Mouse (Mus musculus) cerebellum, postnatal 10 days (tissue): ENCODE results near the gene Pou3f1.

Experiments
- DNase-seq, 2 experiments: peaks; one replicate each; pipeline ENCODE4 v3.0.0; 2021; ENCODE audit warnings: mixed read lengths in 2 of 2

Pou3f1 gene

GRCm38 (mm10) chr4:124656518-124656853 lies at the start of gene Pou3f1:
TSS of gene Pou3f1 (plus strand) at chr4:124656807.
- peak in 1 of 2 experiments; percentile 26 for DNase-seq

DNA sequence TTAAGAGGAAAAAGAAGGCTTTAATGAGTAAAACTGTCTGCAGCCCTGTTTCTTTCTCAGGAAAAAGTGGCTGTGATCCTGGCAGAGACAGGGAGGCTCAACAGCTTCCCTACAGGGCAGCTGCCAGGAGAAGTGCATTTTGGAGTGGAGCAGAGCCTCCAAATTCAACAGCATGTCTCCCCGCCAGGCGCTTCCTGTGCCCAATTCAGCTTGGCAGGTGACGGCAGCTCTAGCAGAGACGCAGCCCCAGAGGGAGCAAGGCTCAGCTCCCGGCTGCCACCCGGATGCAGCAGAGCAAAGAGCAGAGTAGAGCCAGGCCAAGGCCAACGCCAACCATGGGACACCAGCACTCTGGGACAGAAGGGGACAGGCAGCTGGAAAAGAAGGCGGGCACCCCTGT lies 49.4 kb upstream of the Pou3f1 start:
- peak; percentile 55 to 79 for DNase-seq

- DNase-seq, result peak; percentile 56 to 74
Observed at GRCm38 (mm10) chr4:124610066-124610465, 46.5 kb upstream of the Pou3f1 start.

- DNase-seq, result no peak
Observed at GRCm38 (mm10) chr4:124610703-124611102, 45.9 kb upstream of the Pou3f1 start, which contains the start of gene 3100002H09Rik. TSS of gene 3100002H09Rik (minus strand) at chr4:124610803.

- no peak for DNase-seq
Observed at GRCm38 (mm10) chr4:124611768-124612167, 44.8 kb upstream of the Pou3f1 start.

DNA sequence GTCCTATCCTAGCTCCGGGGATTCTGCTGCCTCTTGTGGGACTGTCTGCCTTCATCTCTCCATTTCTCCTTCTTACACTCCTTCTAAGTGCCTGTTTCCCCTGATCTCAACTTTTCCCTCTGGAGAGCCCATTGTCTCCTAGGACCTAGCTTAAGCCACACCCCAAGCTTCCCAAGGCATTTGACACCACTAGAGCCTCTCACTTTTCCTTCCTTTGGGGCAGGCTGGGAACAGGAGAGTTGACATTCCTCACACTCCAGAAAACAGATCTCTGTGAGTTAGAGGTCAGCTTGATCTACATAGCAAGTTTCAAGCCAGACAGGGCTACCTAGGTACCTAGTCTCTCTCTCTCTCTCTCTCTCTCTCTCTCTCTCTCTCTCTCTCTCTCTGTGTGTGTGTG lies 42.4 kb upstream of the Pou3f1 start:
- no peak for DNase-seq

DNA sequence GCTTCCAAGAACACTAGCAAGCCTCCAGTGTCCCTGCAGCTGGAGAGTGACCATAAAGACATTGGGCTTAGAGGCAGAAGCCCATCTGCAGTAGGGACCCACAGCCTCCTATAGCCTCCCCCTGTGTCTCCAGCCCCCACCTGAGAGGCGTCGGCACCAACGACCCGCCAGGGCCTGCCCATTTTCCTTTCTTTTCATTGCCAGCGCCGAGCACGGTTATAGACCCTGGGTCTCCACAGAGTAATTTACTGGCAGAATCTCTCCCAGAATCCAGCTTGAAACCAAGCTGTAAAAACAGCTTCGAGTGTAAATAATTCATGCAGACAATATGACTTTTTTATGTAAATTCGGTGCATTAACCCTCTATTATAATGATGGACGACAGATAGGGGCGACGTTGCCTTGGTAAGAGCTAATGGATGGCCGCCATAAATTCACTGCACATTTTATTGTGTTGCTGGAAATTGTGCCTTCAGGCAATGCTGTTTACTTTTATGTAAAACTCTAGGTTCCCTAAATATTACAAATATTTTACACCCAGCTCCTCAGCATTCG lies 41.1 kb upstream of the Pou3f1 start:
- no peak for DNase-seq

DNA sequence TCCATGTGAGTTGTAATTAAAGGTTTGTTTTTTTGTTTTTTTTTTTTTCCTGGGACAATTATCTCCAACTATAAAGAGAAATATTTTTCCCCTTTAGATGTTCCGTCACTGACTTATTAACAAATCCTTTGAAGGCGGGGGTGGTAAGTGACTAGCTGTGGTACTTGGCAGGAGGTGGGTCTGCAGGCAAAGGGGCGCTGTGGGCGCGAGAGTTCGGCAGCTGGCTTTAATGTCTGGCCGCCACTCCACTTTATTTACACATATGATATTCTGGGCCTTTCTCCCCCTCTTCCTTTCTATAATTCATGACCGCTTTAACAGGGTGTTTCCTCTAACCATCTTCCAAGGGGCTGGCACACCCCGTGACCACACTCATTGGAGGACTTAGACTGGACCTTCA lies 40.6 kb upstream of the Pou3f1 start:
- DNase-seq, result no peak

GRCm38 (mm10) chr4:124616636-124617035 lies 40.0 kb upstream of the Pou3f1 start:
- no peak for DNase-seq

DNA sequence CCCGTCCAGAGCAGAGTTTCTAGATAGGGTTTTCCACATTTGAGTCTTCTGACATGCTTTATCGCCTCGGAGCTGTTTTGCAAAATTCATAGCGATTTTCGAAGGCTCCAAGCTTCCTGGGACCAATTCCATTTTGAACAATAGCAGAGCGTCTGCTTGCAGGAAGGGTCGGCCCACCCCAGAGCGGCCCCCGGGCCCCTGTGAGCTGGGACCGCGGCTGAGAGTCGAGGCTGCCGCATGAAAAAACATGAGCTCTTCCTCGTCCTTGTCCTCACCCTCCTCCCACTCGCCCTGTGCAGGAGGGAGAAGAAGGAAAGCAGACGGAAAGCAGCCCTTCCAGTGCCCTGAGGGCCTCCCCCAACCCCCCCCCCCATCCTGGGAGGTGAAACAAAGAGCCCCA lies 38.0 kb upstream of the Pou3f1 start:
- no peak for DNase-seq

DNA sequence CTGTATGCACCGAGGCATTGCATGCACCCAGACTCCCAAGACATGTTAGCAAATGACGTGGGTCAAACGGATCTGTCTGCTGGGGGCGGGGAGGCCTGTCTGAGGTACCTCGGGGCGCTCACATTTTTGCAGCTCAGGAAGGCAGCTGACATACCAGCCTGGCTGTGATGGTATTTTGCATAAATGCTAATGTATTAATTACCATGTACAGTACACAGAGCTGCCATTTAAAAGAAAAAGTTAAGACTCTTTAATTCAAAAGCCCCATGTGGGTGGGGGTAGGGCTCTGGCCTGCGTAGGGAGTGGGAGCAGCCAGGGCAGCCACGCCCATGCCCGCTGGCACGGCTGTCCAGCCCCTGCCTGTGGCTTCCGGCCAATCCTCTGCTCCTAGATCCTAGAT lies 35.2 kb upstream of the Pou3f1 start:
- no peak for DNase-seq

DNA sequence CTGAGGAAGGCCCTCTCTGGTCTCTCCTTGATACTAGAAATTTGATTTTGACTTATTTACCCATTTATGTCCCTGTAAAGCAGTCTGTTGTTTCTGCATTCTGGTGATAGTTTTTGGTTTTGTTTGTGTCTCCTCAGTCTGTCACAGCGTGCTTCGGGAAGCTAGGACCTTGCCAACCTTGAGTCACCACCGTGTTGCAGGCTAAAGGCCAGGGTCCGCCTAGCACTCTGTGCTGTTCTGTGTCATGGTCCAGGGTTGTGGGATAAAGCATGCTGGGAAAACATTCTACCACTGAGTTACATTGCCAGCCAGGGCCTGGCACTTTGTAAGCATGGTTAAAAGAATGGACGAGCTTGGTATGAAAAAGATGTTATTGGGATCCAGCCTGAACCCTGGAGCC lies 34.0 kb upstream of the Pou3f1 start:
- DNase-seq, result no peak

DNA sequence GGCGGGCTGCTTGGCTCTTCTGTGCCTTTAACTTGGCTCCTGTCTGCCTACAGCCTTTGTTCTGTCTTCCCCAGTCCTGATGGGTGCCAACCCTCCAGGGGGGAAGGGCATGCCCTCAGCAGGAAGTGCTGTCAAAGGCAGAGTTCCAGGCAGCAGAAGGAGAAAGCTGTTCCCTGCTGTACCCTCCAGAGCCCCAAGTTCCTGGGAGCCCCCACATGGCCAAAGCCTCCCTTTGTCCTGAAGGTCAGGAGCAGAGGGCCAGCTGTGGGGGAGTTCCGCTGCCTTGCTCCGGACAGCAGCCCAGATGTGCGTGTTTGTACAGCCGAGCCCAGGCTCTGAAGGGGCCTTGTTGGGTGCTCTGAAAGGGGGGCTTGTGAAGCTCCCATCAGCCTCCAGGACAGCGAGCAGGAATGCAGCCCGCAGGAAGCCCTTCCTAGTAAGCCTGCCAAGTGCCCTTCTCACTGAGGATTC lies 32.5 kb upstream of the Pou3f1 start:
- peak in 1 of 2 experiments; percentile 54 for DNase-seq

GRCm38 (mm10) chr4:124626836-124627235 lies 29.8 kb upstream of the Pou3f1 start:
- DNase-seq, result peak; percentile 63 to 71

- no peak for DNase-seq
Observed at GRCm38 (mm10) chr4:124631456-124631855, 25.2 kb upstream of the Pou3f1 start.

- no peak for DNase-seq
Observed at GRCm38 (mm10) chr4:124632856-124633255, 23.8 kb upstream of the Pou3f1 start.

DNA sequence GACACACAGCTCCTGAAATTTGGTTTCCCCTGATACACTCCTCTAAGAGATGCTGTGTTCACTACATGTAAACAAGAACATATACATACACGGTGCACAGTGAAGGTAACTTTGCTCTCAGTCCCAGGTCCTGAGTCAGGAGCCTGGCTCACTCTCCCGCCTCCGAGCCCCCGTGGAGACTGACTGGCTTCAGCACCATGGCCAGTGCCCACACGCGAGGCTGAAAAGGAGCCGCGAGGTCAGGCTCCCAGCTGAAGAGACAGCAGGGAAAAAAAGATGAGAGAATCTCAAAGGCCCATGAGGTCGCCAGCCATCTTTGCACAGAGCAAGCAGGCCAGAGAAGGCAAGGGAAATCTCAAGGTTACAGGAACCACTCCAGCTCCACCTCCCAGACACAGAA lies 23.3 kb upstream of the Pou3f1 start:
- DNase-seq, result peak in 1 of 2 experiments; percentile 34

DNA sequence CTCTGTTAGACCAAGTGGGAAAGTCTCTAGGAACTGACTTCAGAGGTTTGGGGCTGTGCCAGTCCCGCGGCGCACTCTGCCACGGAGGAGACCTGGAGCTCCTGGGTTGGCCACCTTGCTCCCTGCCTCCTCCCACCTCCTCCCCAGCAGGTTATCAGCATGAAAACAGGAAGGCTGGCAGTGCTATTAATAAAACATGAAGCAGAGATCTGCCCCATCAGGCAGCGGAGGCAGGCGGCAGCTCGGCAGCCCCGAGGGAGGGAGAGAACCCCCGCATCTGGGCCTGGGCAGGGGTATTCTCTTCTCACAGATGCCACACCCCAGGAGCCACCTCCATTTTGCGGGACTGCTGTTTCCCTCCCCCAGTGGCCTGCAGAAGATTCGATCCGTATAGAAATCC lies 16.9 kb upstream of the Pou3f1 start:
- DNase-seq, result no peak

DNA sequence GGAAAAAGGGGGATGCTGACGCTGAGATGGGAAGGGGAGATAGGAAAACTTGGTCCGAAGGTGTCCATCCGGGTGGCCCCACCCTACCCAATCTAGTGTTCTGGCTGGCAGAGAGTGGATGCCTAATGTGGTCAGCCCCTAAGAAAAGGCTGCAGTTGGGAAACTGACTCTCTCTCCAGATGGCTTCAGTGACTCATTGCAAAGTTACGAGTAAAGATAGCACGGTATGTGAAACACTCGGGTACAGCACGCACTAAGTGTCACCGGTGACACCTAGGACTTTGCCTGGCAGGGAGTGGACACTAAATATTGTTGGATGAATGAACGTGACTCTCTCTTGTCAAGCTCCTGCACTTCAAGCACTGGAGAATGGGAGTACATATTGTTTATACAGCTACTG lies 12.7 kb upstream of the Pou3f1 start:
- no peak for DNase-seq

- DNase-seq, result no peak
Observed at GRCm38 (mm10) chr4:124644974-124645433, 11.6 kb upstream of the Pou3f1 start.

DNA sequence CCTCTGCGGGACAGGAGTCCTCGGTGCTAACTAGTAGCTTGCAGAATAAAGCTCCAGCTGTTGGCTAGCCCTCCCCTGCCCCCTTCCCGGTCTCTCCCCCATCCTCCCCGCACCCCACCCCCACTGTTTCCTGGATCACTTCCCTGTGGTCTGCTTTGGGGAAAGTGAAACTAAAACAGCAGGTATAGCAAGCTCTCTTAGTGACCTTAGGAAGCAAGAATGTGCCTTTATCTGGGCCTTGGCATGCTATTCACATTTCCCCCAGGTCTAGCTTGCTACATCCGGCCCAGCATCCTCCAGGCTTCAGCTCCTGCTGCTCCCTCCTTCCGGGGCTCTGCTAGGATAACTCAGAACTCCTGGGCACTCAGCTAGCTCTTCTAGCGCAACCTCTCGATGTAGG lies 10.0 kb upstream of the Pou3f1 start:
- no peak for DNase-seq

- DNase-seq, result no peak
Observed at GRCm38 (mm10) chr4:124647909-124648308, 8.7 kb upstream of the Pou3f1 start.

DNA sequence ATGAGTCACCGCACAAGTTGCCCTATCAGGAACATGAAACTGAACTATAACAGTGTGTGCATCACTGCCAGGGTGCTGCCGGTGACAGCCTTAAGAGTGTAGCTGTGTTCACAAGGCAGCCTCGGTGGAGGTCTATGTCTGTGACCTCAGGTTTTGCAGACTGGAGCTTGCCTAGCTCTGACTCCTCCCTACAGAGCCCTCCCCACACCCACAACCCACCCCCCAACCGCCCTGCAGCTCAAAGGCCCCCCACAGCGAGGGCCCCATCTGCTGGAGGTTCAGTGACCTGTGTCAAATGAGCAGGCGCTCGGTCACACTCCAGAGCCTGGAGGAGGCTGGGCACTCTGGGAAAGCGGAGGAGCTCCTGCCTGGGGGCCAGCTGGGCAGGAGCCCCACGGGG lies 3.7 kb upstream of the Pou3f1 start:
- peak; percentile 44 to 66 for DNase-seq

DNA sequence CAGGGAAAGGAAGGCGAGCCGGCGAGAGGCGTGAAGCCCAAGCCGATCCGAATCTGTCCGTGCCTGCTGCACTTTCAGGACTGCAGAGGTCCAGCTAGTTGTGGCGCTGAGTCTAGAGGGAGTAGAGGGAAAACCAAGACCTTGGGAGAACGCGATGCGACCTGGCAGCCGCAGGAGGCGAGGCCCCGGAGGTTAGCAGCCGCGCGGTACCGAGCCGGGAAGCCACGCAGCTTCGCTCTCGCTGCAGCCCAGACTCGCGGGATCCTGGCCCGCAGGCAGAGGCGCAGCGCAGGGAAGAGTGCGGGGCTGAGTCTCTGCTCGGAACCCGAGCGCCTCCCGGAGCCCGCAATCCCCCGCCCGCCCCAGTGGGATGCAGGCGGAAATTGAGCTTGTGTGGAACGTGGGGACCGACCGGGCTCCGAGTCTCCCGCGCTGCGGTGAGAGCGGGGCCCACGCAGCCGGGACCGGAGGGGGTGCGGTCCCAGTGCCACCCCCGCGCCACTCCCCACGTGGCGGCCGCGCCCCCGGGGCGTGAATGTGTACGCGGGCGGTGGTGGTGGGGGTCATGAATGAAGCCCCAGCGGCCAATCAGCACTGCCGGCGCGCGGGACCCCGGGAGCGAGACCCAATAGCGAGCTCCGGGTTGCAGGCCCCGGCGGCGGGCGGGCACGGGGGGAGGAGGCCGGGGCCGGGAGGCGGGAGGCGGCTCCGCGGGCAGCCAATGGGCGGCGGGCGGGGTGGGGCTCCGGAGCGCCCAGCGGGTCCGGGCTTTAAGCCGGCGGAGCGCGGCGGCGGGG lies 445 bp downstream of the Pou3f1 start:
- peak; percentile 72 to 88 for DNase-seq
